Mouse (Mus musculus) heart, embryonic 10.5 days (tissue): ENCODE measurements around the gene Hcar1. TPM values are rescaled to one million over a fixed set of nuclear protein-coding genes. Genes with fewer than 3 reads are reported as not detected.

Source experiments
- DNase-seq: peaks from one replicate; pipeline ENCODE4 v3.0.0-alpha.2; 2017; ENCODE audit warnings: low spot score
- H3K27ac ChIP-seq: fragments of 300-500 bp; sonication (generic); 2 replicates; pipeline ENCODE4 v1.5.1; 2016; ENCODE audit warnings: mild to moderate bottlenecking
- H3K27me3 ChIP-seq: fragments of 300-500 bp; sonication (generic); 2 replicates; pipeline ENCODE4 v1.6.1; 2016; ENCODE audit warnings: mild to moderate bottlenecking; ENCODE audit not compliant: poor library complexity, insufficient read depth, severe bottlenecking
- H3K36me3 ChIP-seq: fragments of 300-500 bp; sonication (generic); 2 replicates; pipeline ENCODE4 v1.6.1; 2016; ENCODE audit warnings: mild to moderate bottlenecking, moderate library complexity
- H3K4me1 ChIP-seq: fragments of 300-500 bp; sonication (generic); 2 replicates; pipeline ENCODE4 v1.6.1; 2016; ENCODE audit warnings: mild to moderate bottlenecking
- H3K4me3 ChIP-seq: fragments of 300-500 bp; sonication (generic); 2 replicates; pipeline ENCODE4 v1.5.1; 2016; ENCODE audit warnings: mild to moderate bottlenecking, moderate library complexity
- H3K9me3 ChIP-seq: fragments of 300-500 bp; sonication (generic); 2 replicates; pipeline ENCODE4 v1.6.1; 2016; ENCODE audit warnings: mild to moderate bottlenecking, moderate library complexity
- WGBS: fragments of 180-500 bp; shearing (Covaris S2); methylation state at CpG from one replicate; pipeline ENCODE4 v1.1.7; 2016; 5-methylcytosine and 5-hydroxymethylcytosine counted together
- polyA plus RNA-seq: library from polyadenylated mRNA; unstranded; fragments of >200 nt; fragmentation: Nextera tagmentation; extraction: Ambion mirVana; gene quantifications from 2 replicates; pipeline ENCODE4 v1.2.1, GENCODE M21; 2016

The Hcar1 gene
- polyA plus RNA-seq, 1 experiment from 2014 or later, result not detected

- 77% methylated on average over 11 of the region's 11 CpGs for WGBS
These were observed 21.0 kb downstream of the Hcar1 start for GRCm38 (mm10) chr5:123858798-123859197.

DNA sequence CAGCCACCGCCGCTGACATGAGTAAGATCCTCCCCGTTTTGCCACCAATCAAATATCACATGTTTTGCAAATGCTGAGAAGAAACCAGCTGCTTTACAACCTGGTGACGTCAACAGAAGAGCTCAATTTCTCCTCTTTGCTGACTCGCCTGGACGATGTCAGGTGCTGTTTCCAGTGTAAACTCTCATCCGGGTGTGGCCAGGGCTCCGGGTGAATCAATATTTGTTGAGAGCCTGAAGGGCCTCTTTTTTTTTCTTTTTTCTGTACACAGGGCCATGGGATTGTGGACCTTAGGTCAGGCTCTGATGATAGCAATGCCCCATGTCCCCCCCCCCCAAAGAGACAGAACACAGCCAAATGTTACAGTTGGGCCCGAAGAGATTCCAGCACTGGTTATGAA lies 25.3 kb downstream of the Hcar1 start:
- DNase-seq, result no peak
- Histone ChIP-seq H3K27me3 (no peaks in the 10 kb centered on the region), H3K4me1 (no peaks in the 10 kb centered on the region), H3K36me3 (no peaks in the 10 kb centered on the region), H3K27ac (no peak overlapping the region), H3K4me3 (no peak overlapping the region), H3K9me3 (no peaks in the 10 kb centered on the region)
- WGBS, result 82% methylated on average over 9 of the region's 9 CpGs

More at GRCm38 (mm10) chr5:123858798-123859197, 21.0 kb downstream of the Hcar1 start:
- Histone ChIP-seq H3K27ac (no peak overlapping the region), H3K4me3 (no peak overlapping the region), H3K9me3 (no peaks in the 10 kb centered on the region), H3K27me3 (no peaks in the 10 kb centered on the region), H3K36me3 (no peaks in the 10 kb centered on the region), H3K4me1 (no peaks in the 10 kb centered on the region)
- no peak for DNase-seq

DNA sequence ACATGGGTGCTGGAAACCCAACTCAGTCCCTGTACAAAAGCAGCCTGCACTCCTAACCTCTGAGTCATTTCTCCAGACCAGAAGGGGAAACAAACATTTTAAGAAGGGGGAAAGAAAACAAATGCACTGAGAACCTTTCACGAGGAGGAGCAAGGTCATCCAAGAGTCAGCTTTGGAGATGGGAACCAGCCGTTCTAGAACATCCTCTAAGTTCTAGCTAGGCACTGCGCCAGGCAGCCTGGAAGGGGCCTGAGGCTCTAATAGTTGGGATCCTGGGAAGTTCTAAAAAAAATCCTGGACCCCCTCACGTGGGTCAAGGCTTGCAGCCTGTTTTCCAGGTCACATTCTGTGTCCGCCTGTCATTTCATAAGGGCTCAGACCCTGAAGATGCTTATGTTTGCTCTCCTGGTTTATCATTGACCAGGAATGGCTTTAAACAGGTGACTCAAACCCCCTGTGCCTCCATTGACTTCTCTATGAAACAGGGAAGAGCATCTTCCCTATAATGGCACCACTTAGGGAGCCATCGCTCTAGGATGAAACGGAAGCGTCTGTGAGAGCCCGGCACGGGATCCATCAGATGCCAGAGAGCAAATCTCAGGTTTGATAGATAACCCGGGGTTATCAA lies 25.8 kb downstream of the Hcar1 start:
- Histone ChIP-seq H3K36me3 (no peaks in the 10 kb centered on the region), H3K4me1 (no peaks in the 10 kb centered on the region), H3K27ac (no peak overlapping the region), H3K9me3 (no peaks in the 10 kb centered on the region), H3K4me3 (no peak overlapping the region), H3K27me3 (no peaks in the 10 kb centered on the region)
- no peak for DNase-seq
- 80% methylated on average over 11 of the region's 11 CpGs for whole genome bisulfite sequencing

DNA sequence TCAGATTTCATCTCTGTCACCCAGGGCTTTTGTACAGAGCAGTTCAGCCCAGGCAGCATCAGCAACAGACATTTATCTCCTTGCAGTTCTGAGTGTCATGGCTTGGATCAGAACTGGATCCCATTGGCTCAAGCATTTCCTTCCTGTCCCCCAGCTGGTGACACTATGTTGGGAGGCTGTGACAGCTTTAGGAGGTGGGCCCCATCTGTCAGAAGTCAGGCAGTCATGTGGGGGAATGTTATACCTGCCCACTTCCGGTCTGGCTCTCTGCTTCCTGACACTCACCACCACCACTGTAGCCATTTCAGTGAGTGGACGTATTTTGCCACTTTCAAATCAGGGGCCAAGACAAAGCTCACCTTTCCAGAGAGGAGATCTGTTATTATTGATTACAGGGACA lies 28.4 kb downstream of the Hcar1 start:
- no peak overlapping the region for H3K27ac ChIP-seq
- no peaks in the 10 kb centered on the region for H3K36me3 ChIP-seq
- DNase-seq, result no peak
- 33% methylated on average over 2 of the region's 2 CpGs for WGBS
- no peaks in the 10 kb centered on the region for H3K4me1 ChIP-seq
- no peaks in the 10 kb centered on the region for H3K27me3 ChIP-seq
- H3K4me3 ChIP-seq, result no peak overlapping the region
- H3K9me3 ChIP-seq, result no peaks in the 10 kb centered on the region

- Histone ChIP-seq H3K27me3 (no peaks in the 10 kb centered on the region), H3K9me3 (no peaks in the 10 kb centered on the region), H3K4me1 (0 out of 2 replicates have a peak, but pooled peaks cover 7% of the 10 kb centered on the region), H3K4me3 (no peak overlapping the region), H3K36me3 (no peaks in the 10 kb centered on the region), H3K27ac (no peak overlapping the region)
- DNase-seq, result no peak
- WGBS, result 91% methylated on average over 14 of the region's 14 CpGs
These were observed 35.5 kb downstream of the Hcar1 start for GRCm38 (mm10) chr5:123844316-123844715.

GRCm38 (mm10) chr5:123843816-123844215 lies 36.0 kb downstream of the Hcar1 start:
- 78% methylated on average over 4 of the region's 4 CpGs for WGBS
- no peak for DNase-seq

GRCm38 (mm10) chr5:123842935-123843282 lies 36.9 kb downstream of the Hcar1 start:
- no peaks in the 10 kb centered on the region for H3K36me3 ChIP-seq
- no peaks in the 10 kb centered on the region for H3K9me3 ChIP-seq
- no peak overlapping the region for H3K27ac ChIP-seq
- H3K27me3 ChIP-seq, result no peaks in the 10 kb centered on the region
- 0 out of 2 replicates have a peak, but pooled peaks cover 7% of the 10 kb centered on the region for H3K4me1 ChIP-seq
- 65% methylated on average over 3 of the region's 3 CpGs for WGBS
- no peak for DNase-seq
- H3K4me3 ChIP-seq, result no peak overlapping the region

More at GRCm38 (mm10) chr5:123843816-123844215, 36.0 kb downstream of the Hcar1 start:
- no peaks in the 10 kb centered on the region for H3K36me3 ChIP-seq
- no peak overlapping the region for H3K27ac ChIP-seq
- 0 out of 2 replicates have a peak, but pooled peaks cover 7% of the 10 kb centered on the region for H3K4me1 ChIP-seq
- no peaks in the 10 kb centered on the region for H3K9me3 ChIP-seq
- no peak overlapping the region for H3K4me3 ChIP-seq
- no peaks in the 10 kb centered on the region for H3K27me3 ChIP-seq

DNA sequence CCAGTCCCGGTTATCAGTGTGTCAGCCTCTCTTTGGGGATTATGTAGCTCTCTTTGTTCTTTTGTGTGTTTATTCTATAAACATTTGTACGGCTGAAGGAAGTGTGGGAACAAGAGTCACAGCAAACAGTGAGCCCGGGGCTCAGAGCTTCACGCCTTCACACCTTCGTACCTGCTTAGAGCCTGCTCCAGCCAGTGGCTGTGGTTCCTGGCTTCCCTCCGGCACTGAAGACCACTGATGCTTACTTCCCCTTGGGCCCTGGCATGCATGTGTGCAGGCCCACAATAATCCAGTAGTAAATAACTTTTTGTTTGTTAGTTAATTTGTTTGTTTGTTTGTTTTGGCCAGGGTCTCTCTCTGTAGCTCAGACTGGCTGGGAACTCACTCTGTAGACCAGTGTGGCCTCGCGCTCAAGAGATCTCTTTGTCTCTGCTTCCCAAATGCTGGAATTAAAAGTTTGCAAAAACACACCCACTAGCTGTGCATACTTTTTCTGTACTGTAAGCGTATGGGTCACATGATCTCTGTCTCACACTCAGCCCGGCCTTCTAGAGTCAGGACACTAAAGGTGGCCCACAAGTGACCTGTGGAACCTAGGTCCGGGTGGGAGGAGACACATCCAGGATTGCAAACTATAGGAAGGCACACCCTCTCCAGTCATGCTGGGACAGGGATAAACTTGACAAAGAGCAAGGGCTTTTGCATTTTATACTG lies 37.4 kb downstream of the Hcar1 start:
- Histone ChIP-seq H3K27me3 (no peaks in the 10 kb centered on the region), H3K4me3 (no peak overlapping the region), H3K4me1 (0 out of 2 replicates have a peak, but pooled peaks cover 7% of the 10 kb centered on the region), H3K36me3 (no peaks in the 10 kb centered on the region), H3K27ac (no peak overlapping the region), H3K9me3 (no peaks in the 10 kb centered on the region)
- 57% methylated on average over 11 of the region's 11 CpGs for WGBS
- DNase-seq, result no peak

- DNase-seq, result no peak
- Histone ChIP-seq H3K4me1 (0 out of 2 replicates have a peak, but pooled peaks cover 5% of the 10 kb centered on the region), H3K4me3 (no peak overlapping the region), H3K27me3 (no peaks in the 10 kb centered on the region), H3K36me3 (no peaks in the 10 kb centered on the region), H3K27ac (no peak overlapping the region), H3K9me3 (no peaks in the 10 kb centered on the region)
- 54% methylated on average over 4 of the region's 4 CpGs for WGBS
These were observed 42.4 kb downstream of the Hcar1 start for GRCm38 (mm10) chr5:123837371-123837770.

GRCm38 (mm10) chr5:123834836-123835235 lies 45.0 kb downstream of the Hcar1 start:
- 77% methylated on average over 3 of the region's 3 CpGs for WGBS
- DNase-seq, result no peak
- Histone ChIP-seq H3K4me1 (no peaks in the 10 kb centered on the region), H3K9me3 (no peaks in the 10 kb centered on the region), H3K27ac (no peak overlapping the region), H3K4me3 (no peak overlapping the region), H3K27me3 (no peaks in the 10 kb centered on the region), H3K36me3 (no peaks in the 10 kb centered on the region)

DNA sequence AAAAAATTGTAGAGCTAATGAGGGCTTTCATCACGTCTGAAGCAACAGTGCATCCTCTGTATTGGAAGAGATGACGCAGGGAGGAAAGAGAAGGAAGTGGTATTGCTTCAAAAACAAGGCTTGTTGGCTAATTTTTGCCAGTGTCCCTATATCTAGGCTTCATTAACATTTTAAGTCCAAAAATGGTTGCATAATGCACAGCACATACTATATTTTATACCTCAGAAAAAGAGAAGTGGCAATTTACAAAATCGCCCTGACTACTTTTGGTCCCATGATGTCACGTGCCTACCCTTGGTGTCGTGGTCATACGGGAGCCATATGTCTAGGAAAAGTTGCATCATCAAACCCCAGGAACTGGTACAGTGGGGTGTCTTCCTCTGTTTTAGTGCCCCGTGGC lies 47.5 kb downstream of the Hcar1 start:
- 83% methylated on average over 7 of the region's 7 CpGs for WGBS
- no peaks in the 10 kb centered on the region for H3K9me3 ChIP-seq
- no peaks in the 10 kb centered on the region for H3K27me3 ChIP-seq
- no peaks in the 10 kb centered on the region for H3K36me3 ChIP-seq
- no peak overlapping the region for H3K27ac ChIP-seq
- H3K4me1 ChIP-seq, result no peaks in the 10 kb centered on the region
- H3K4me3 ChIP-seq, result no peak overlapping the region
- DNase-seq, result no peak

GRCm38 (mm10) chr5:123827659-123828091 lies 52.1 kb downstream of the Hcar1 start:
- H3K9me3 ChIP-seq, result no peaks in the 10 kb centered on the region
- no peaks in the 10 kb centered on the region for H3K27me3 ChIP-seq
- no peak overlapping the region for H3K27ac ChIP-seq
- no peak overlapping the region for H3K4me3 ChIP-seq
- DNase-seq, result no peak
- WGBS, result 70% methylated on average over 6 of the region's 6 CpGs
- peaks cover 5% of the 10 kb centered on the region for H3K36me3 ChIP-seq
- H3K4me1 ChIP-seq, result no peaks in the 10 kb centered on the region
